Mouse (Mus musculus): Measurements from ENCODE around the gene Elfn1. TPM values are rescaled to one million over a fixed set of nuclear protein-coding genes. Genes with fewer than 3 reads are reported as not detected.

Elfn1 gene
- total RNA-seq, 1 experiment from 2014 or later, result not detected

GRCm38 (mm10) chr5:140010405-140010804 lies 102.7 kb downstream of the Elfn1 start:
- no peak for ATAC-seq (ENCODE audit: extremely low read depth, insufficient number of reproducible peaks, low FRiP score, poor library complexity, severe bottlenecking)

- no peak for ATAC-seq (ENCODE audit: extremely low read depth, insufficient number of reproducible peaks, low FRiP score, poor library complexity, severe bottlenecking)
These were observed 104.7 kb downstream of the Elfn1 start for GRCm38 (mm10) chr5:140012286-140012967.

DNA sequence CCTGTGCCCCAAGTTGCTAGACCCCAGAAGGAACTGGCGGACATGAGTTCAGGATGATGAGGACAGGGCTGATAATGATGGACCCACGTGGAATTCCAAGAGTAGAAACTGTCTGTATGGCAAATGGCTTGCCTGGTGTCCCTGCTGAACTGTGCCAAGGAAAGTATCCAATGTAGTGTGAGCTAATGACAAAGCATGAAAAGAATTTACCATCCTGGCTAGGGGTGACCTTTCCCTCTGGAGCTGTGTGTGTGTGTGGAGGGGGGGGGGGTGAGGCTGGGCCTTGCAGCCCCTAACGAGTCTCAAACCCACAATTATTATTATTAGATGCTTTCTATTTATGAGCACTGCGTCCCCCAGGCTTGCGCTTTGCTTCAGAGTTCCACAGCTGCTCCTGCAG lies 105.9 kb downstream of the Elfn1 start:
- ATAC-seq (ENCODE audit: extremely low read depth, insufficient number of reproducible peaks, low FRiP score, poor library complexity, severe bottlenecking), result no peak

DNA sequence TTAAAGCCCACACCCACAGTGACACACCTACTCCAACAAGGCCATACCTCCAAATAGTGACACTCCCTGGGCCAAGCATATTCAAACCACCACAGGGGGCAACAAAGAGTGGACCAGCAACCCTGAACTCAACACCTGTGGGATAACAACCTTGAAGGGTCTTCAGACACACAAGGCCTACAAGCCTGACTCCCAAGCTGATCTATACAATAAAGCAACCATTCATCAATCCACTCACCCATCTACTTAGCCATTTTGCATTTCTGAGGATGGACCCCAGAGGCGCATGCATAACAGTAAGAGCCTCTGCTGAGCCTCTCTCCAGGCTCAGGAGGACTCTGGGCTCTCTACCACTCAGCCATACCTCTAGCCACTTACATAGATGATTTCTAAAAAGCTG lies 109.2 kb downstream of the Elfn1 start:
- ATAC-seq (ENCODE audit: extremely low read depth, insufficient number of reproducible peaks, low FRiP score, poor library complexity, severe bottlenecking), result no peak

DNA sequence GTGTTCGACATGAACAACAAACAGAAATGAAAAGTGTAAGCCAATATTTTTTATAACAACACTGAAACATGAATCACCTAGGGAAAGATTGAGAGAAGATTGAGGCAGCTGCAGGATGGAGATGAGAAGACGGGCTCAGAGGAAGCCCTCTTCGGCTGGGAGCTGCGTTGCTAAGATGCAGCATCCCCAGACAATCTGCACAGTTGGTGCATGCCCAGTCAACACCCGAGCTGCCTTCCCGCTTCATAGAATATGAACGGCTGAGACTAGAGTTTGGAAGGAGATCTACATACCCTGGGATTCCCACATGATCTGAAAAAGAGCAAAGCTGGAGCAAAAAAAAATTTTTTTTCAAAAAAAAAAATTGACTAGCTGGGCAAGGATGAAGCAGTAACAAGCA lies 111.0 kb downstream of the Elfn1 start:
- no peak for ATAC-seq (ENCODE audit: extremely low read depth, insufficient number of reproducible peaks, low FRiP score, poor library complexity, severe bottlenecking)

- ATAC-seq (ENCODE audit: extremely low read depth, insufficient number of reproducible peaks, low FRiP score, poor library complexity, severe bottlenecking), result no peak
These were observed 111.9 kb downstream of the Elfn1 start for GRCm38 (mm10) chr5:140019616-140020015.

DNA sequence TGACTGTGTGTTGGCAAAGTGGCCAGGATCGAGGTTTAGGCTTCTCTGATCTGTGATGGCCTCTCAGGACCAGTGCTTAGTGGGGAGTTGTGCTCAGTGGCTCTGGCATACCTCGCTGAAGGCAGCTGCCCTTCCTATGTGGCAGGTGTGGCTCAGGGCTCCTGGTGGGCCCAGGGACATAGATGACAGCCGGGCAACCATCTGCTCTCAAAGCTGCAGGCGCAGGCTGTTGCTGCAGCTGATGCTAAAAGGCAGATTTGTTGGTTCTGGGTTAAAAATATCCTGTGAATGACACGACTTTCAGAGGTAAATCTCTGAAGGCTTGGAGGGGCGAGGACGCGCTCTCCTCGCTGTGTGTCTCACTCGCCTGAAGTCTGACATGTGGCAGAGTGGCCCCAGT lies 114.0 kb downstream of the Elfn1 start:
- ATAC-seq (ENCODE audit: extremely low read depth, insufficient number of reproducible peaks, low FRiP score, poor library complexity, severe bottlenecking), result no peak

DNA sequence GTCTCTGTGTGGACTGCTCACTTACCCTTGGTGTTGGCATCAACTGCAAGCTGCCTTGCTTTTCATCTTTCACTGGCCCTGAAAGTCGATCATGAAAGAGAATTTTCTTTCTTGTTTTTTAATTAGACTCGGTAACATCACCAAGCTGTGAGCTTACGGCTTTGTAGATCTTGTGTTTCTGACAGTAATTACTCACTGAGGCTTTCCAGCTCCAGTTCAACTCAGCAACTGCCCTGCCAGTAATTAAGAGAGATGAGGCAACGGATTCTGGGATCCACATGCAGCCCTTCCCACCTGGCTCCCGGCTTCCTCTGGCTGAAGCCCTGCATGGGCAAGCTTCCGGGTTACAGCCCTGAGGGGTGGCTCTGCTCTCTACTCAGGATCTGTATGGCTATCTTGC lies 115.1 kb downstream of the Elfn1 start:
- ATAC-seq (ENCODE audit: extremely low read depth, insufficient number of reproducible peaks, low FRiP score, poor library complexity, severe bottlenecking), result no peak

DNA sequence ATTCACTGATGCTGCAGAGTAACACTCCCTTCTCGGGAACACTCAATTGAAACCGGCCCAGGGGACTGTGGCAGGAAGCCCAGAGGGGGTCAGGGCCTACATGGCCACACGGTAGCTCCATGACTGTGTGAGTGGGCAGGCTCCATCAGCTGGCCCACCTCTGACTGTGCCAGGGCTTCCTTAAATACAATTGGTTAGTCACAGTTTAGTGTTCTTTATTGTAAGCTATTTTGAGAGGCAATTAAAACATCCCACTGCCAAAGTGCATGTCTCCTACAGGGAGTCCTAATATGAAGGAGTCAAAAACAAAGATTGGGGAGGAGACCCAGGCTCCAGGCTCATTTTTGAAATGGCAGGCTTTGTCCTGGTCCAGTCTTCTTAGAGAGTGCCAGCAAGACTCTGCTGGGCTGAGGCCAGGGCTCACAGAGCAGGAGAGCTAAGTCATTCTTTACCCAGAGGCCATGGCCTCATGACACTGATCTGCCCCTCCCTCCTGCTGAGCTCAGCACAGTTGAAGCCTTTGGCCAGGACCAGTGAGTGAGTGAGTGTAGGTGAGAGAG lies 116.3 kb downstream of the Elfn1 start:
- no peak for ATAC-seq (ENCODE audit: extremely low read depth, insufficient number of reproducible peaks, low FRiP score, poor library complexity, severe bottlenecking)

Other genes starting within 250 kb of the Elfn1 start
- 0.23 and 0.37 TPM in 2 replicates for gene Micall2, start 171.6 kb upstream of the Elfn1 start, total RNA-seq (2017)
- 35.1 and 41.0 TPM in 2 replicates for gene Ints1, start 132.3 kb upstream of the Elfn1 start, total RNA-seq (2017)
- gene Mafk, start 116.4 kb upstream of the Elfn1 start, total RNA-seq (2017), result 48.4 and 55.0 TPM in 2 replicates
- gene Tmem184a, start 88.0 kb upstream of the Elfn1 start, total RNA-seq (2017), result not detected in 2 replicates
- not detected in 2 replicates for gene Gm26938, start 81.5 kb upstream of the Elfn1 start, total RNA-seq (2017)
- gene Psmg3, start 81.1 kb upstream of the Elfn1 start, total RNA-seq (2017), result 9.1 and 13.2 TPM in 2 replicates

Data from neutrophil, adult 5-6 weeks (primary cell).